Mouse (Mus musculus) mouse embryonic stem cell (cell line): Measurements from ENCODE around the gene Serpina3b.

Experiments used
- in situ Hi-C, 2 experiments: fragments of 300-500 bp; cut with MboI; formaldehyde crosslinking; loops; 1 replicate in 1 of 2; 3 replicates in 1 of 2; pipeline ENCODE4 v1.14.3; 2019 to 2020; ENCODE audit warnings: low sequenced_read_pairs in 2 of 2, low pct_unique_long_range_greater_than_20kb in 1 of 2, mixed read lengths in 1 of 2; ENCODE audit not compliant: unreplicated experiment in 1 of 2

Serpina3b gene

DNA sequence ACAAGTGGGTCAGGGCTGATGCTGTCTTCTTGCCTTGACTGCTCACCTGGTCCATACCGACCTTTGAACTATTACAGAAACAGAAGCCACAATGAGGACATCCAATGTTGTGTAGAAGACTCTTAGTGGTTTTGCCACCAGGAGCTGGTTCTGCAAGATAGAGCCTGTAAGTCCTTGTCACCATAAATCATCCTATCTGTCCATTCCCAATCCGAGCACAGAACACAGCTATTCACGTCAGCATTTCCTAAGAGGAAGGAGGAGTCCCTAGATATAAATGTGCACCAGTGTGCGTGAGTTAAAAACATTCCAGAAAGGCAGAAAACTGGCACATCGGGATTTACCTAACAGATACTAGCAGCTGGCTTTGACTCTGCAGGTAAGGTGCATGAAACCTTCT is at the start of gene Serpina3b:
Gene Serpina3b (plus strand): TSS at position 301 of the 400 bp plus-strand sequence.
- in situ Hi-C loops = loop anchor here in 1 of 2 experiments (5.0 kb wide), 1 partner anchor 175 kb away; no protein-coding TSS in a partner anchor

DNA sequence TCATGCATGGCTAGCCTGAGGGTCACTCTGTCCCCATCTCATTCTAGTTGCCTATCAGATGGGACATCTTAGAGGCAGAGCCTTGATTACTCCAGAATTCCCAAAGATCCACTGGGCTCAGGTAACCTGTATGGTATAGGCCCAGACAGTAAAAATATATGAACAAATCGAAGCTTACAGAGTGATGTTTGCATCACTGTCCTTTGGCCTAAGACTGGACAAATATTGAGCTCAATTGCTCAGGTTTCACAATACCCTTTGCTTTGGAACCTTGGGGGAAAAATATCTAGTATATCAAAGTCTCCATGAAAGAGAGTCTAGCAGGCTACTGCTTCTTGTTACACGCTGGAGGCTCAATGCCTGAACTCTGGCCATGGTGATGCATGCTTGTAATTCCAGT is 37.7 kb upstream of the Serpina3b start:
- in situ Hi-C loops = no loop called here

DNA sequence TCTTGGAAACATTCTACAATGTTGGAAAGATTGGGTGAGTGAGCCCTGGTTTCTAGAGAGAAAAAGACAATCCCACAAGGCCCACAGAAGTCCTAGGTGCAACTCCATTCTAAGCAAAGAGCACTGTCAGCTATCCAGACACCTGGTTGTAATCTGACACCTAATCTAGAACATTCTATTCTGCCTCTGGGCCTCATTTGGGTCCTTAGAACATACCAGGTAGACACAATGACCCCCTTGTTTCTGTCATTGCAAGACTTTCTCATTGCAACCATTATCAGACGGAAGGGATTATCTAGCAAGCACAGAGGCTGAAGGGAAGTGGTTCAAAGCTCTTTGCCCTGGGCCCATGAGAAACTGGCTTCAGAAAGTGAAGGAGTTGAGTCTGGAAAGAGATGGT is 36.5 kb upstream of the Serpina3b start:
- in situ Hi-C loops = no loop called here

DNA sequence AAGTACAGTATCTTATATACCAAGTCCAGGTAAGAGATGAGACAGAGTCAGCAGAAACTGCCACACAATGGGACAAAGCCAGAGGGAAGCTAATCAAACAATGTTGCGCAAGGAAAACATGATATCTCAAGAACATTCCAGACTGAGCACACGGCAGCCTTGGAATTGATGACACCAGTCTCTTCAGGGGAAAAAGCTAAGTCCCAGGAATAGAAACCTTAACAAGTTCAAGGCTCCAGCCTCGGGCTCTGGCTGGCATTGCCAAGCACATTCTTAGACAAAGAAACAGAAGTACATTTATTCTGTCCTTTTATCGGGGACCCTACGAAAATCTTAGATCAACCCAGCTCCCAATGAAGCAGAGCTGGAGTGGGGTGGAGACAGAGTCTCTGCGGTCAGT is 27.0 kb upstream of the Serpina3b start, which contains the start of gene Serpina5:
Gene Serpina5 (plus strand): TSS at position 346 of the 400 bp plus-strand sequence.
- in situ Hi-C loops = no loop called here

DNA sequence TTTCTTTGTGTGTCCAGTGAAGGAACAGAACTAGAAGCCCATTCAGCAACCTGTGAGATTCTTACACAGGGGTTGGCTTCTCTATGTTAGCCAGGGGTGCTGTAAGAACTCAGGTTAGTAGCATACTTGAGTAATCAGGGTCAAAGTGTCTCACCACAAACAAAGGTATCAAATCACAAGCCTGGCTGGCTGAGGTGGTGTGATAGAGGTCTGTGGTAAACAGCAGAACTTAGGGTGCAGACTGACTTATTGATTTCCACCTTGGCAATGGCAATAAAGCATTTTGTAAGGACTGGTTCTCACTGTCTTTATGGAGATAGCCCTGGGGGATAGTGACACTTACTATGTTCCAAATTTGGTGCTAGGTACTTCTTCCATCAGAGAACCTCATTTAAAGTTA is 21.9 kb upstream of the Serpina3b start:
- in situ Hi-C loops = no loop called here

DNA sequence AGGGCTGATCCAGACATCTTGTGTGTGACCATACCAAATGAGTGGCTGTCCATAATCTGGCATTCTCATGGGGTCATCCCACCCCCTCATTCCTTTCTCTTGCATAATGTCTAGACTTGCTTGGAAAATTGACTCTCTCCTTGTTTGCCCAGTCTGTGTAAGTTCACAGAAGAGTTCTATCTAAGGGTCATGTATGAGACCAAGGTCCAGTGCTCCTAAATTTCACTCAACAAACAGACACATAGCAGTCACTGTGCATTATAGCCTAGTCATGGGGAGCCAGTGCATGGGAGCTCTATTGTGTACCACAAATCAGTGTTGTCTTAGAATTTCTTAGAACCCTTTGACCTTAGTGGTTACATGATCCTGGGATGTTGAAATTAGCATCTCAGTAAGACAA is 20.9 kb upstream of the Serpina3b start:
- in situ Hi-C loops = no loop called here

DNA sequence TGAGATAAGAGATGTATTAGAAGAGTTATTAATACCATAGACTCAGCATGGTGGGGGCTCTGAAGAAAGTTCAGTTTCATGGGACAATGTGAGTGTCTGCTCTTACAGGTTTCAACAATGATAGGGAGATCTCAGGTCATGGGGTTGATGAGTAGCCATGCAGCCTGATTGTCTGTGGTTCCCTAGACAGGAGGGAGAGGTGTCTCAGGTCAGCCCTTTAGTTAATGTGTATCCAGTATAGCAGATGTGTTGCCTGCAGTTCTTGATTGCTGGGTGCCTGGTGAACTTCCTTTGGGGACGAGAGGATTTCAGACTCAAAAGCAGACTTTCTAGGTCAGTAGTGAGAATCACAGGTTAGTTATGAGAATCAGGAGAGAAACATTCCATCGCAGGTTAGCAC is 19.3 kb upstream of the Serpina3b start:
- in situ Hi-C loops = no loop called here

DNA sequence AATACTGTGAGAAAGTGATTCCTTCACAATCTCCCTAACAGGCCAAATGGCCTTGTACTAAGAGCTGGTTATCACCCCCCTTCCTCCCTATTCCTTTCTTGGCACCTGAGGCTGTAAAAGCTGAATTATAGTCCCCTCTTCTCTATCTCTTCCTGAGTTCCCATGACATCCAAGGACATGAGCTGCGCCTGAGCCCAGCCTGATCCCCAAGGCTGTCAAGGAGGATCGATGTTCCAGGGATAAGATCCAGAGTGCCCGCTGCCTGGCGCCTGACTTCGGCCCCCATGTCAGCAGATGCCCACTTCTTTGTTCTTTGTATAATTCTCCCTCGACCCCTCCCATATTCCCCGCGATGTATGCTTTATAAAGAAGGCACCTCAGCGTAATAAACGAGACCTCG is 15.5 kb upstream of the Serpina3b start, which contains the start of gene Serpina3a:
Gene Serpina3a (plus strand): TSS at position 392 of the 400 bp plus-strand sequence.
- in situ Hi-C loops = loop anchor here in 1 of 2 experiments (10.0 kb wide), 1 partner anchor 62 kb away; no protein-coding TSS in a partner anchor

DNA sequence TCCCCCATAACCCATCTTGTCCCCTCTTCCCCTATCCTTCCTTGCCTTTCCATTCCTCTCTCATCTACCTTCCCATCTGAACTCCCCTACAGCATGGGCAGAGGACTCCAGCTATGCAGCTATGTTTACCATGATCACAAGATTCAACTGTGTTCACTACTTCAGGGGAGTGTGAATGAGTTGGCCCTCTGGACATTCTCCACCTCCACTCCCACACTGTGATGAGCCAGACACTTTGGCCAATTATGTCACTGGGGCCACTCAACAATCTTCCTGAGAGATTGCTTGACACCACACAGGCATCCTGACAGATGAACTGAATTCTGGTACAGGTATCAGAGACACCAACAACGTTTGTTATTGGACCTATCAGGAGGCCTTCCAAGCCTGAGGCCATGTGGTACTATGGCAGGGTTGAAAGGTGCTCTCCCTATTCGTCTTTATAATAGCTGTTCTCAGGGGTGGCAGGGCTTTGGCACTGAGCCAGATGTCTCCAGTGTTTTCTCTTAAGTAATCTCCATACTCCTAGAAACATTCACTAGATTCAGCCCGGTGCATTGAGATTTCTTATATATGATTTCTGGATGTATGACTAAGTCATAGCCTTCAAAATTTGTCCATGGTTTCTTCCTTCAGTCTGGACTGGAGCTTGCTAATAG is 12.7 kb upstream of the Serpina3b start:
- in situ Hi-C loops = loop anchor here in 1 of 2 experiments (10.0 kb wide), 1 partner anchor 60 kb away; no protein-coding TSS in a partner anchor

DNA sequence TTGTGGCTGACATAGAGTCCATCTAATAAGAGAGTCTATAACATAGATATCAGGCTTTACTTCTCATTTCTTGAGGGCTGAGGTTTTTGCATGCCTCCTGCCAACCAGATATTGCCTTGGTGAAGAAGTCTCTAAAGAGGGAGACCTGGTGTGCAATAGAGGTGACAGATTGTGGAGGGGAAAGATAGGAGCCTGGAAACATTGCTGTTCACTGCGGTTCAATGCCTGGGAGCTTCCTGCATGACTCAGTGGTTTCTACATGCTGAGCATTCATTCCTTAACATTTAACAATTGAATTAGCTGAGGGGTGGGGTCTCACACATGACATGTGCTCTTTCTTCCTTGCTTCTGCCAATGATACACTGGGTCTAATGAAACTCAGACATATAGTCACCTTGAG is 4.7 kb upstream of the Serpina3b start:
- in situ Hi-C loops = no loop called here

DNA sequence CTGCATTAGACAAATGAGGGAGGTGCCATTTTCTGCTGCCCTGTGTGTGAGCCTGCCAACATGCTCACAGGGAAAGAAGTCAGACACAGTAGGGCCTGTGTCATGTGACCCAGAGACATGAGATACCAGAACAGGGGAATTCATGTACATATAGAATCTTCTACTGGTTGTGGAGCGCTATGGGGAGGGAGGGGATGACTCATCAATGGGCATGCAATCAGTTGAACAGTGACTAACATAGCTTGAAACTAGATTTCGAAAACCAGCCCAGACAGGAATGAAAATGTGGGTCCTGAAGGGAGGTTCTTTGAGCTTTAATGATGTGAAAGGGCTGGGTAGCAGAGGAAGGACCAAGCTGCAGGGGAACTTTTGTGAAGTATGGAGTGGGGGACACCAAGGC is 3.8 kb upstream of the Serpina3b start:
- in situ Hi-C loops = no loop called here

DNA sequence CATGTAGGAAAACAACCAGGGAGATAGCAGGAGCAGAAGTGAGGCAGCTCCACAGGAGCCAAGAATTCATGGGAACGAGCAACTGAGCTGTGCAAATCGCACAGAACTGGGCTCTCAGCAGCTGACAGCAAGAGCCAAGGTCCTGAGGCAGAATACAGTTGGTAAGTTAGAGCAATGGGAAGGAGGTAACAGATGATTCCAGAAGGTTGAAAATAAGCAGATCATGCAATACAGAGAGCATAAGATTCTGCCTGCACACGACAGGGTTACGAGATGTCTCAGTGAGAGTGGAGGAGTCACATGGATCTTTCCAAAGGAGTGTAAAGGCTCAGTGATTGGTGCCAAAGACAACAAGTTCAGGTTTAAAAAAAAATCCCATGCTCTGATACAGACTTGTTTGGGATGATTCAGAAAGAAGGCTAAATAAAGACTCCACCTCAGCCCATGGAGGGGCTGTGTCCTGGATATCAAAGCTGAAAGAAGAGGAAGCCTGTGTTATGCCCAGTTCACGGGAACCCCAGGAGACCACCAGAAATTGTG is 2.7 kb upstream of the Serpina3b start:
- in situ Hi-C loops = loop anchor here in 1 of 2 experiments (5.0 kb wide), 1 partner anchor 177 kb away; no protein-coding TSS in a partner anchor

DNA sequence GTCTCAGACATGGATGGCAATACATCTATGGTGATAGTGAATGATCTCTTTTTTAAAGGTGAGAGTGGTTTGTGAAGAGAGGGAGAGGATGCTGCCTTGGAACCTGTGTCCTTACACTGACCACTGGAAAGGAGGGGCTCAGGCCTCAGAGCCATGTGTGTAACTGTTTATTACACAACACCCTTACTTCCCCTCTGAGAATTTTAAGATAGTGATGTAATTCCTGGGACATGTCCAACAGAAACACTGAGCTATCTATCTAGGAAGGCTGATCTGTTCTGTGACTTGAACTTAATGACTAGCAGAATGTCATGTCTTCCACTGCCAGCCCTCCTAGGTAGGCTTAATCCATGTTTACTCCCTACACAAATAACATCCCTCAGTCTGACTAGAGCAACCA is 3.2 kb downstream of the Serpina3b start:
- in situ Hi-C loops = no loop called here

DNA sequence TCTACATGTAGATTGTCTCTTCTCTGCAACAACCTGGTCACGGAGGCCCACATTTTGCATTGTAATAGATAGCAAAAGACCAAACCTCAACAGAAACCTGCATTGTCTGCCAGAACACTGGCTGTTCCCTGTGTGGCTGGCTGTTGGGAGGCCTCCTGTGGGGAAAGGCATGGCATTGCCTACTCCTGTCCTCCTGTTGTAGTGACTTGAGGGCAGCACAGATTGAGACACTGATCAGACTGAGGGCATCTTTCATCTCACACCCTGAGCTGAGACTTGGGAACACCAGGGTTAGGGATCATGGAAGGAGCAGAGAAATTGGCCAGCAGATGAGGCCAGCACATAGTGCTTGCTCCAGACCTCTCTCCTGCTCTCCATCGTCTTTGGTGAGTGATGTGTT is 10.4 kb downstream of the Serpina3b start:
- in situ Hi-C loops = no loop called here

DNA sequence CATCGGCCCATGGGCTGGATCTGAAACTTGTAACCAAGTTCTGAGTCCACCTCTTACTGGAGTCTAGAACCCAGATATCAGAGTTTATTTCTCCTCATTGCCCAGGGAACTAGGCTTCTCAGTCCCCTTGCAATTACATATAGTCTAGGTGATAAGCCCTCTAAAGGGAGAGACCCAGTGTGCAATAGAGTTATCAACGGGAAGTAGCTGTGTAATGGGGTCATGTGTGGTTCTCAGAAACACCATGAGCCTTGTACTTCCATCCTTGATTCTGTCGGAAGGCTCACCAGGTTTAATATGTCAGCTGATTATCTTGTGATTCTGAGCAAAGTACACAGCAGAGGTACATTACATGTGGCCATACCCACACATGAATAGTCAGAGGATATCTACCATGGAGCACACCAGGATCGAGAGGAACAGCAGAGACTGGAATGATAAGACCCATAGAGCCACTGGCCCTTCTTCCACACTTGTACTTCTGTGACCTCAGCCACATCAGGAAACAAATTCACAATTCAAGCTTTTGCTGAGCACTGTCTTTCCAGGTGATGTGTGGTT is 12.8 kb downstream of the Serpina3b start:
- in situ Hi-C loops = no loop called here

DNA sequence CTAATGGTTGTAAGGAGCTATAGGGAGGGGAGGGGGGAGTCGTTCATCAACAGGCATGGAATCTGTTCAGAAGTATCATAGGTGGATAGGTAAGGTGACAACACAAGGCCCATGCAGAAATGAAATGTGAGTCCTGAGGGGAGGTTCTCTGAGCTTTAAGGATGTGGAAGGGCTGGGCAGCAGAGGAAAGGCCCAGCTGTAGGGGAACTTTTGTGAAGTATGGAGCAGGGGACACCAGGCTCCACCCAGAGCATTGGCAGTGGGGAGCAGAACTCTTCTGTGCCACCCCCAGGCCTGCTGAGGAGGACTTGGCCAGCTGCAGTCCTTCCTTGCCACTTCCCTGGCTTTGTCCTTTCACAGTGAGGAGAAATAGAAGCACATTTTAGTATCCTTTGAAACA is 13.7 kb downstream of the Serpina3b start:
- in situ Hi-C loops = no loop called here

DNA sequence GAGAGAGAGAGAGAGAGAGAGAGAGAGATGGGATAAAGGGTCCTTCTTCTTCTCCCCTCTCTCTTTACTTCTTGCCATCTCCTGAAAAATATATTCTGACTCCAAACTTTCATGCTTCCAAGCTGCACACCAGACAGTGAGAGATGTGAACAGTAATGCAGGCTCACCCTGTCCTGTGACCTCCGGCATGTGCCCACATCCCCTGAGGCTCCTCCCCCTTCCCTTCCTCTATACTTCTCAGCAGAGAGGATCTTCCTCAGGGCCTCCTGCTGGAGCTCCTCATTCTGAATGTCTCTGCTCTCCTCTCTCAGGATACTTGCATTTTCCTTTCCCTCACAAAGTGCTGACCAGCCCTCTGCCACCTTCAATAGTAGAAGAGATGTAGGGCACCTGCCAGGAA is 14.6 kb downstream of the Serpina3b start:
- in situ Hi-C loops = no loop called here

DNA sequence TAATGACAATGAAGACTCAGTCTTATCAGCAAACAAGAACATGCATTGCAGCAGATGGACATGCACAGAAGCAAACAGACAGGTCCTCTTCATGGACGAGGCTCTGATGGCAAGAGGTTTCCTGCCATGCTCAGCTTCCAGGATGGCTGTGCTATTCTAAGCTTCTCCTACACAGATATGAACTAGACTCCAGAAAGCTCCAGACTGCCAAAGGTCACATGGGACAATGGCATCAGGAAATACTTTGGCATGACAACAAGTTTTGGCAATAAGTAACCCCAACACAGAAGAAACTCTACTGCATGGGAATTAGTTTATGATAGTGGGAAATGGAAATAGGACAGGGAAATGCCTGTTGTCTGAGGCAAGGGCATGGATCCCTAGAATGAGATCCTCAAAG is 15.5 kb downstream of the Serpina3b start:
- in situ Hi-C loops = no loop called here

DNA sequence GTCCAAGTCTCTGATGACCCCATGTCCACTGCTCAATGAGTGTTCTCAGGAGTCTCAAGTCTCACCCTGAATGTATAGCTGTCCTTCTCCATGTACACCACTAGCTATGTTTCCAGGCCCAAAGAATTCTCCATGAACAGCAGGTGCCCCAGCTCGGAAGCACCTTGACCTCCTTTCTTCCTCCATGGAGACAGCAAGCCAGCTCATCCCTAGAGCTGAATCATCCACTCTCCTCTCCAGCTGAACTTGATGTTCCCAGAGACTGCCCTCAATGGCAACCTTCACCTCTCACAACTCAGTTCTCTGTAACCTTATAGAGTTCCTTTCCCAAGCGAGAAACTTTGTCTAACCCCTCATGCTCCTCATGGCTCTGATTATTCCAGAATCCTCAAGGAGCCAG is 17.8 kb downstream of the Serpina3b start:
- in situ Hi-C loops = no loop called here

DNA sequence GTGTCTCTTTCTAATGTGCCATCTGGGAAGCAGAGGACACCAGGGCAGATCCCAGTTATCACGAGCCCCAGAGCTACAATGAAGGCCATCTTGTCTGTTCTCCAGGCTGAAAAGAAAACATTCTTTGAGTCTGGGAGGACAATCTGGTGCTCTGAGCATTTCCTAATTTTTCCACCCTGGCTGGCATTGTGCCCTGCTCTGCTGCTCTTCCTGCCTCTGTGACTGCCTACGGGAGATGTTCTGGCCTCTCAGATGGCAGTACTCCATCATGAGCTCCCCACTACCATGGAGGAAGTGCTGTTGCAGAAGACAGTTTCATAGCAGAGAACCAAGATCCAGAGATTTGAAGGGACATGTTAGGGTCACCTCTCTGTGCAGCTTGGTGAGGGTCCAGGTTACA is 24.2 kb downstream of the Serpina3b start:
- in situ Hi-C loops = no loop called here
